Mouse (Mus musculus): ENCODE measurements around the gene Bnip2. TPM values are rescaled to one million over a fixed set of nuclear protein-coding genes. Genes with fewer than 3 reads are reported as not detected.

Bnip2 gene
- polyA plus RNA-seq, 1 experiment from 2014 or later = 124 TPM

GRCm38 (mm10) chr9:70048280-70048679 lies 59.0 kb downstream of the Bnip2 start:
- Histone ChIP-seq H3K27me3 (replicated peaks; ENCODE audit: control insufficient read depth, insufficient read depth, low read length) (no peaks in the 10 kb centered on the region), H3K4me1 (ENCODE audit: control insufficient read depth, insufficient read depth, low read length) (peaks cover 12% of the 10 kb centered on the region), H3K9ac (ENCODE audit: low read depth, low read length) (no peak overlapping the region), H3K4me2 (ENCODE audit: low read depth, low read length) (no peak overlapping the region), H3K27ac (replicated peaks; ENCODE audit: low read depth, low read length) (no peak overlapping the region), H3K36me3 (ENCODE audit: control insufficient read depth, insufficient read depth, low read length) (no peaks in the 10 kb centered on the region), H3K4me3 (ENCODE audit: low read depth, low read length) (no peak overlapping the region), H3K9me3 (ENCODE audit: control insufficient read depth, low read length) (no peaks in the 10 kb centered on the region)
- ATAC-seq (ENCODE audit: low read depth) (no peak), DNase-seq (ENCODE audit: low spot score) (peak; percentile 18)
- 33% methylated on average over 5 of the region's 5 CpGs for WGBS

GRCm38 (mm10) chr9:70048751-70049415 lies 59.6 kb downstream of the Bnip2 start:
- peaks cover 12% of the 10 kb centered on the region for H3K4me1 ChIP-seq (ENCODE audit: control insufficient read depth, insufficient read depth, low read length)
- WGBS = 38% methylated on average over 6 of the region's 6 CpGs
- no peaks in the 10 kb centered on the region for H3K9me3 ChIP-seq (ENCODE audit: control insufficient read depth, low read length)
- ATAC-seq (ENCODE audit: low read depth) (no peak), DNase-seq (ENCODE audit: low spot score) (peak; percentile 8)
- no peak overlapping the region for H3K9ac ChIP-seq (ENCODE audit: low read depth, low read length)
- no peak overlapping the region; the same call in 1 of the 2 replicates for H3K27ac ChIP-seq (replicated peaks; ENCODE audit: low read depth, low read length)
- H3K4me2 ChIP-seq (ENCODE audit: low read depth, low read length) = no peak overlapping the region
- H3K36me3 ChIP-seq (ENCODE audit: control insufficient read depth, insufficient read depth, low read length) = no peaks in the 10 kb centered on the region
- H3K4me3 ChIP-seq (ENCODE audit: low read depth, low read length) = no peak overlapping the region
- H3K27me3 ChIP-seq (replicated peaks; ENCODE audit: control insufficient read depth, insufficient read depth, low read length) = no peaks in the 10 kb centered on the region

- H3K4me1 ChIP-seq (ENCODE audit: control insufficient read depth, insufficient read depth, low read length) = peaks cover 12% of the 10 kb centered on the region
- H3K9ac ChIP-seq (ENCODE audit: low read depth, low read length) = no peak overlapping the region
- no peak for ATAC-seq (ENCODE audit: low read depth)
- H3K27me3 ChIP-seq (replicated peaks; ENCODE audit: control insufficient read depth, insufficient read depth, low read length) = no peaks in the 10 kb centered on the region
- H3K36me3 ChIP-seq (ENCODE audit: control insufficient read depth, insufficient read depth, low read length) = no peaks in the 10 kb centered on the region
- H3K9me3 ChIP-seq (ENCODE audit: control insufficient read depth, low read length) = no peaks in the 10 kb centered on the region
- H3K4me3 ChIP-seq (ENCODE audit: low read depth, low read length) = no peak overlapping the region
- peak overlapping the region; percentile 29; the same call in 1 of the 2 replicates for H3K4me2 ChIP-seq (ENCODE audit: low read depth, low read length)
- no peak overlapping the region; the same call in 1 of the 2 replicates for H3K27ac ChIP-seq (replicated peaks; ENCODE audit: low read depth, low read length)
- peak; percentile 31 for DNase-seq (ENCODE audit: low spot score)
- 24% methylated on average over 3 of the region's 3 CpGs for WGBS
These were observed 60.1 kb downstream of the Bnip2 start for GRCm38 (mm10) chr9:70049416-70049783.

DNA sequence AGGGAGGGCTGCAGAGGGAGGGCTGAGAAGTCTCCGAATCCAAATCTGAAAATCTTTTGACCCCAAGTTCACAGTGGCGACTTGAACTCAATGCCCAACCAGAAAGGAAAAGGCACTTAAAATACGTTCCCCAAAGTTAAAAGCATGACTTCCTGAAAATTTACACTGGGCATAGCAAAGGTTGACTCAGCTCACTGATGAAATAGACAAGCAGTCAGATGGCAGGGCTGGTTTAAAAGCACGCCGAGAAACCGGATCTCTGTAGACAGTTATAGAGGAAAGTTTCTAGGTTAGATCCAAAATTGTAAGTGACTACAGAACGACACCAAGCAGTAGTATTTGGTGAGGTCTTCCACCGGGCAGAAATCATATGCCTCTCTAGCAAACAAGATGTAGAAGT lies 60.6 kb downstream of the Bnip2 start:
- Histone ChIP-seq H3K9me3 (ENCODE audit: control insufficient read depth, low read length) (no peaks in the 10 kb centered on the region), H3K27ac (replicated peaks; ENCODE audit: low read depth, low read length) (no peak overlapping the region), H3K4me1 (ENCODE audit: control insufficient read depth, insufficient read depth, low read length) (peaks cover 12% of the 10 kb centered on the region), H3K36me3 (ENCODE audit: control insufficient read depth, insufficient read depth, low read length) (no peaks in the 10 kb centered on the region), H3K4me2 (ENCODE audit: low read depth, low read length) (peak overlapping the region; percentile 29; the same call in 1 of the 2 replicates), H3K4me3 (ENCODE audit: low read depth, low read length) (no peak overlapping the region), H3K9ac (ENCODE audit: low read depth, low read length) (no peak overlapping the region), H3K27me3 (replicated peaks; ENCODE audit: control insufficient read depth, insufficient read depth, low read length) (no peaks in the 10 kb centered on the region)
- ATAC-seq (ENCODE audit: low read depth) (no peak), DNase-seq (ENCODE audit: low spot score) (peak; percentile 36)
- 23% methylated on average over 8 of the region's 8 CpGs for WGBS

- WGBS = 74% methylated on average over 3 of the region's 3 CpGs
- no peak for ATAC-seq (ENCODE audit: low read depth)
- no peak for DNase-seq (ENCODE audit: low spot score)
- H3K4me3 ChIP-seq (ENCODE audit: low read depth, low read length) = no peak overlapping the region
- H3K27me3 ChIP-seq (replicated peaks; ENCODE audit: control insufficient read depth, insufficient read depth, low read length) = no peaks in the 10 kb centered on the region
- H3K4me1 ChIP-seq (ENCODE audit: control insufficient read depth, insufficient read depth, low read length) = peaks cover 12% of the 10 kb centered on the region
- no peak overlapping the region for H3K27ac ChIP-seq (replicated peaks; ENCODE audit: low read depth, low read length)
- peaks cover 5% of the 10 kb centered on the region; the same call in 1 of the 2 replicates for H3K9me3 ChIP-seq (ENCODE audit: control insufficient read depth, low read length)
- H3K36me3 ChIP-seq (ENCODE audit: control insufficient read depth, insufficient read depth, low read length) = no peaks in the 10 kb centered on the region
- H3K9ac ChIP-seq (ENCODE audit: low read depth, low read length) = no peak overlapping the region
- H3K4me2 ChIP-seq (ENCODE audit: low read depth, low read length) = no peak overlapping the region
These were observed 63.5 kb downstream of the Bnip2 start for GRCm38 (mm10) chr9:70052730-70053129.

DNA sequence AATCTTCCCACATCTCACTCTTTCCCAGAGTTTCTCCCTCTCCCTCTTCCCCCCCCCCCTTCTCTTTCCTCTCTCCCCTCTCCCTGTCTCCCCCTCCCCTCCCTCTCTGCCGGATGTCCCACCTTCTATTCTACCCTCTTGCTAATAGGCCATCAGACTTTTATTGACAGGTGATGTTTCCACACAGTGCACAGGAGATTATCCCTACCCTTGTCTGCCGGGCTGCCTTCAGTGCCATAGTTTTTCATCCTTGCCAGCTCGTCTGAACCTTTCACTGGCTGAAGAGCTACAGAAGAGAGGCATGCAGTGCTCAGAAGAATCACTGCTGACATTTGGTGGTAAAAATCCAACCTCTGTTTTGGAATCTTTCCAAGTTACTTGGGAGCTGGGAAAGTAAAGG lies 64.1 kb downstream of the Bnip2 start:
- no peak overlapping the region for H3K4me3 ChIP-seq (ENCODE audit: low read depth, low read length)

More for the DNA sequence above, 64.1 kb downstream of the Bnip2 start:
- Histone ChIP-seq H3K9ac (ENCODE audit: low read depth, low read length) (no peak overlapping the region), H3K4me2 (ENCODE audit: low read depth, low read length) (no peak overlapping the region), H3K36me3 (ENCODE audit: control insufficient read depth, insufficient read depth, low read length) (no peaks in the 10 kb centered on the region), H3K27ac (replicated peaks; ENCODE audit: low read depth, low read length) (no peak overlapping the region), H3K4me1 (ENCODE audit: control insufficient read depth, insufficient read depth, low read length) (peaks cover 9% of the 10 kb centered on the region), H3K9me3 (ENCODE audit: control insufficient read depth, low read length) (peaks cover 5% of the 10 kb centered on the region; the same call in 1 of the 2 replicates), H3K27me3 (replicated peaks; ENCODE audit: control insufficient read depth, insufficient read depth, low read length) (no peaks in the 10 kb centered on the region)
- ATAC-seq (ENCODE audit: low read depth) (no peak), DNase-seq (ENCODE audit: low spot score) (no peak)
- whole genome bisulfite sequencing = 43% methylated on average over 3 of the region's 3 CpGs

Other genes with a start within 250 kb of the Bnip2 start
- not detected in 2 replicates for gene Foxb1, start 228.5 kb upstream of the Bnip2 start, polyA plus RNA-seq (2014; fragmentation: Nextera tagmentation; extraction: Ambion mirVana)
- gene Gtf2a2, start 23.1 kb downstream of the Bnip2 start, polyA plus RNA-seq (2014; fragmentation: Nextera tagmentation; extraction: Ambion mirVana) = 192 TPM in 2 replicates
- 0.04 and 0.06 TPM in 2 replicates for gene Gcnt3, start 48.6 kb downstream of the Bnip2 start, polyA plus RNA-seq (2014; fragmentation: Nextera tagmentation; extraction: Ambion mirVana)
- gene Fam81a, start 153.1 kb downstream of the Bnip2 start, polyA plus RNA-seq (2014; fragmentation: Nextera tagmentation; extraction: Ambion mirVana) = 7.3 and 8.8 TPM in 2 replicates
- 19.3 and 22.4 TPM in 2 replicates for gene Myo1e, start 217.9 kb downstream of the Bnip2 start, polyA plus RNA-seq (2014; fragmentation: Nextera tagmentation; extraction: Ambion mirVana)